Mouse (Mus musculus): ENCODE measurements around the gene 1600012H06Rik.
"Not testable (repeated sequence)": the region's sequence is repeated elsewhere in the genome, so short reads cannot be mapped to it uniquely, and the experiment has no call there.

The 1600012H06Rik gene

GRCm38 (mm10) chr17:14943009-14943728, at the start of gene 1600012H06Rik, which contains the start of gene Wdr27:
Gene 1600012H06Rik, plus strand, starts transcription at chr17:14943184.
Gene Wdr27, minus strand, starts transcription at chr17:14943158.
- ATAC-seq (ENCODE audit: low TSS enrichment) = peak; percentile 100

- ATAC-seq (ENCODE audit: low TSS enrichment) = not testable (repeated sequence)
Measured at GRCm38 (mm10) chr17:14895058-14895457, 47.9 kb upstream of the 1600012H06Rik start.

- no peak for ATAC-seq (ENCODE audit: low TSS enrichment)
Measured at GRCm38 (mm10) chr17:14898972-14899371, 44.0 kb upstream of the 1600012H06Rik start.

GRCm38 (mm10) chr17:14903212-14903611, 39.8 kb upstream of the 1600012H06Rik start:
- ATAC-seq (ENCODE audit: low TSS enrichment) = no peak

- no peak for ATAC-seq (ENCODE audit: low TSS enrichment)
Measured at GRCm38 (mm10) chr17:14904206-14904605, 38.8 kb upstream of the 1600012H06Rik start.

GRCm38 (mm10) chr17:14904637-14905265, 38.2 kb upstream of the 1600012H06Rik start:
- peak; percentile 47 for ATAC-seq (ENCODE audit: low TSS enrichment)

- no peak for ATAC-seq (ENCODE audit: low TSS enrichment)
Measured at GRCm38 (mm10) chr17:14906611-14907010, 36.4 kb upstream of the 1600012H06Rik start.

- no peak for ATAC-seq (ENCODE audit: low TSS enrichment)
Measured at GRCm38 (mm10) chr17:14907136-14907535, 35.8 kb upstream of the 1600012H06Rik start.

GRCm38 (mm10) chr17:14909331-14909730, 33.7 kb upstream of the 1600012H06Rik start:
- ATAC-seq (ENCODE audit: low TSS enrichment) = no peak

GRCm38 (mm10) chr17:14910771-14911170, 32.2 kb upstream of the 1600012H06Rik start:
- ATAC-seq (ENCODE audit: low TSS enrichment) = no peak

GRCm38 (mm10) chr17:14912420-14912819, 30.6 kb upstream of the 1600012H06Rik start:
- no peak for ATAC-seq (ENCODE audit: low TSS enrichment)

- no peak for ATAC-seq (ENCODE audit: low TSS enrichment)
Measured at GRCm38 (mm10) chr17:14912981-14913380, 30.0 kb upstream of the 1600012H06Rik start.

- ATAC-seq (ENCODE audit: low TSS enrichment) = no peak
Measured at GRCm38 (mm10) chr17:14914401-14914800, 28.6 kb upstream of the 1600012H06Rik start.

GRCm38 (mm10) chr17:14917866-14918265, 25.1 kb upstream of the 1600012H06Rik start:
- ATAC-seq (ENCODE audit: low TSS enrichment) = no peak

GRCm38 (mm10) chr17:14921582-14921981, 21.4 kb upstream of the 1600012H06Rik start:
- no peak for ATAC-seq (ENCODE audit: low TSS enrichment)

- no peak for ATAC-seq (ENCODE audit: low TSS enrichment)
Measured at GRCm38 (mm10) chr17:14927644-14928218, 15.3 kb upstream of the 1600012H06Rik start.

- ATAC-seq (ENCODE audit: low TSS enrichment) = no peak
Measured at GRCm38 (mm10) chr17:14928631-14929030, 14.4 kb upstream of the 1600012H06Rik start.

GRCm38 (mm10) chr17:14930697-14931096, 12.3 kb upstream of the 1600012H06Rik start:
- no peak for ATAC-seq (ENCODE audit: low TSS enrichment)

- ATAC-seq (ENCODE audit: low TSS enrichment) = no peak
Measured at GRCm38 (mm10) chr17:14931469-14931868, 11.5 kb upstream of the 1600012H06Rik start.

- ATAC-seq (ENCODE audit: low TSS enrichment) = not testable (repeated sequence)
Measured at GRCm38 (mm10) chr17:14935280-14935679, 7.7 kb upstream of the 1600012H06Rik start.

- no peak for ATAC-seq (ENCODE audit: low TSS enrichment)
Measured at GRCm38 (mm10) chr17:14935841-14936605, 7.0 kb upstream of the 1600012H06Rik start.

- not testable (repeated sequence) for ATAC-seq (ENCODE audit: low TSS enrichment)
Measured at GRCm38 (mm10) chr17:14942181-14942580, 803 bp upstream of the 1600012H06Rik start.

Measured in frontal cortex, adult (tissue).